Mouse (Mus musculus) heart, embryonic 14.5 days (tissue): ENCODE results near the gene Tfip11. TPM values are rescaled to one million over a fixed set of nuclear protein-coding genes. Genes with fewer than 3 reads are reported as not detected.

Experiments
- ATAC-seq: fragments of 200-750 bp; cut with Nextera tagmentation; 2 replicates; pipeline ENCODE4 v1.8.0; 2017; ENCODE audit warnings: low read depth, moderate TSS enrichment; ENCODE audit not compliant: insufficient number of reproducible peaks, insufficient read depth, low FRiP score
- H3K27ac ChIP-seq, 2 experiments: fragments of 200-500 bp in 1 of 2; fragments of 300-500 bp in 1 of 2; sonication (generic) in 1 of 2; replicated peaks in 1 of 2; 2 replicates each; pipeline ENCODE4 v1.5.1; 2012 to 2014; ENCODE audit warnings: low read depth in 2 of 2, low read length in 2 of 2, control low read depth in 1 of 2, mild to moderate bottlenecking in 1 of 2, mixed read lengths in 1 of 2; ENCODE audit not compliant: control insufficient read depth in 1 of 2, insufficient read depth in 1 of 2
- H3K27me3 ChIP-seq: fragments of 300-500 bp; sonication (generic); 2 replicates; pipeline ENCODE4 v1.6.1; 2014; ENCODE audit warnings: mild to moderate bottlenecking, low read length, control low read depth; ENCODE audit not compliant: control insufficient read depth, insufficient read depth
- H3K36me3 ChIP-seq: fragments of 300-500 bp; sonication (generic); 2 replicates; pipeline ENCODE4 v1.6.1; 2014; ENCODE audit warnings: mild to moderate bottlenecking, control low read depth, low read length, mixed read lengths; ENCODE audit not compliant: control insufficient read depth, insufficient read depth
- H3K4me1 ChIP-seq, 2 experiments: fragments of 200-500 bp in 1 of 2; fragments of 300-500 bp in 1 of 2; sonication (generic) in 1 of 2; 2 replicates each; pipeline ENCODE4 v1.6.1; 2012 to 2014; ENCODE audit warnings: low read length in 2 of 2, control low read depth in 1 of 2, mixed read lengths in 1 of 2; ENCODE audit not compliant: control insufficient read depth in 2 of 2, insufficient read depth in 2 of 2
- H3K4me2 ChIP-seq: fragments of 300-500 bp; sonication (generic); 2 replicates; pipeline ENCODE4 v1.6.1; 2014; ENCODE audit warnings: mild to moderate bottlenecking, low read length
- H3K4me3 ChIP-seq, 2 experiments: fragments of 200-500 bp in 1 of 2; fragments of 300-500 bp in 1 of 2; sonication (generic) in 1 of 2; 2 replicates each; pipeline ENCODE4 v1.5.1; 2012 to 2014; ENCODE audit warnings: low read length in 2 of 2, mild to moderate bottlenecking in 2 of 2, control low read depth in 1 of 2, low read depth in 1 of 2, moderate library complexity in 1 of 2; ENCODE audit not compliant: control insufficient read depth in 1 of 2, insufficient read depth in 1 of 2
- H3K9ac ChIP-seq: fragments of 300-500 bp; sonication (generic); 2 replicates; pipeline ENCODE4 v1.6.1; 2014; ENCODE audit warnings: mild to moderate bottlenecking, low read length
- H3K9me3 ChIP-seq: fragments of 300-500 bp; sonication (generic); 2 replicates; pipeline ENCODE4 v1.6.1; 2016; ENCODE audit warnings: low read length, control low read depth; ENCODE audit not compliant: control insufficient read depth
- WGBS: fragments of 180-500 bp; shearing (Covaris S2); extraction: QIAGEN DNeasy Blood & Tissue Kit; methylation state at CpG from one replicate; pipeline ENCODE4 v1.1.7; 2014; 5-methylcytosine and 5-hydroxymethylcytosine counted together
- polyA plus RNA-seq: library from polyadenylated mRNA; unstranded; fragments of >200 nt; fragmentation: Nextera tagmentation; extraction: Ambion mirVana; gene quantifications from 2 replicates; pipeline ENCODE4 v1.2.1, GENCODE M21; 2014

Gene Tfip11
- polyA plus RNA-seq, 1 experiment from 2014 or later: 13.4 TPM

GRCm38 (mm10) chr5:112382042-112382441 is 55.9 kb downstream of the Tfip11 start:
- H3K4me2 ChIP-seq: no peak overlapping the region
- H3K27ac ChIP-seq: no peak overlapping the region
- H3K36me3 ChIP-seq: peaks cover 6% of the 10 kb centered on the region; the same call in 1 of the 2 replicates
- H3K9me3 ChIP-seq: no peaks in the 10 kb centered on the region
- H3K4me1 ChIP-seq: no peaks in the 10 kb centered on the region
- 71% methylated on average over 9 of the region's 9 CpGs for WGBS
- no peak for ATAC-seq
- no peak overlapping the region for H3K4me3 ChIP-seq
- no peaks in the 10 kb centered on the region for H3K27me3 ChIP-seq
- no peak overlapping the region for H3K9ac ChIP-seq

- Histone ChIP-seq H3K9ac (no peak overlapping the region), H3K4me3 (no peak overlapping the region), H3K9me3 (no peaks in the 10 kb centered on the region), H3K36me3 (peaks cover 6% of the 10 kb centered on the region; the same call in 1 of the 2 replicates), H3K4me1 (no peaks in the 10 kb centered on the region), H3K27ac (no peak overlapping the region), H3K27me3 (no peaks in the 10 kb centered on the region), H3K4me2 (no peak overlapping the region)
- ATAC-seq: no peak
- 51% methylated on average over 17 of the region's 17 CpGs for WGBS
Measured at GRCm38 (mm10) chr5:112382641-112383330, 56.6 kb downstream of the Tfip11 start.

GRCm38 (mm10) chr5:112384805-112385472 is 58.8 kb downstream of the Tfip11 start:
- Histone ChIP-seq H3K4me3 (no peak overlapping the region), H3K9me3 (no peaks in the 10 kb centered on the region), H3K4me1 (no peaks in the 10 kb centered on the region), H3K4me2 (no peak overlapping the region), H3K36me3 (no peaks in the 10 kb centered on the region), H3K27me3 (peaks cover 14% of the 10 kb centered on the region), H3K9ac (no peak overlapping the region), H3K27ac (no peak overlapping the region)
- no peak for ATAC-seq
- 86% methylated on average over 13 of the region's 13 CpGs for WGBS

GRCm38 (mm10) chr5:112385973-112386372 is 59.8 kb downstream of the Tfip11 start:
- Histone ChIP-seq H3K4me1 (no peaks in the 10 kb centered on the region), H3K27ac (no peak overlapping the region), H3K4me3 (no peak overlapping the region), H3K4me2 (no peak overlapping the region), H3K36me3 (no peaks in the 10 kb centered on the region), H3K9ac (no peak overlapping the region), H3K27me3 (peaks cover 24% of the 10 kb centered on the region), H3K9me3 (no peaks in the 10 kb centered on the region)
- ATAC-seq: no peak
- 60% methylated on average over 2 of the region's 2 CpGs for WGBS

Other genes with a start within 250 kb of the Tfip11 start
- 1.3 and 2.2 TPM in 2 replicates for gene Cryba4, start 73.8 kb upstream of the Tfip11 start, polyA plus RNA-seq
- 0.86 and 1.0 TPM in 2 replicates for gene Crybb1, start 70.5 kb upstream of the Tfip11 start, polyA plus RNA-seq
- 39.0 and 45.9 TPM in 2 replicates for gene Tpst2, start 49.7 kb upstream of the Tfip11 start, polyA plus RNA-seq
- 25.4 and 25.9 TPM in 2 replicates for gene Srrd, start 16.7 kb downstream of the Tfip11 start, polyA plus RNA-seq
- gene Hps4, start 16.7 kb downstream of the Tfip11 start, polyA plus RNA-seq: 14.9 and 18.5 TPM in 2 replicates
- not detected in 2 replicates for gene Gm6583, start 29.7 kb downstream of the Tfip11 start, polyA plus RNA-seq
- gene Asphd2, start 68.5 kb downstream of the Tfip11 start, polyA plus RNA-seq: 0.96 and 1.7 TPM in 2 replicates
- not detected in 2 replicates for gene Gm6588, start 123.1 kb downstream of the Tfip11 start, polyA plus RNA-seq